Mouse (Mus musculus) small intestine, adult 10 weeks (tissue): ENCODE results near the gene Mettl27. TPM values are rescaled to one million over a fixed set of nuclear protein-coding genes. Genes with fewer than 3 reads are reported as not detected.

ENCODE experiments used
- polyA plus RNA-seq: library from polyadenylated mRNA; stranded (reverse); fragments of 350-450 nt; fragmentation: Illumina TruSeq; extraction: RNeasy Lipid Tissue Mini Kit (QIAGEN cat#74804); gene quantifications from one replicate; pipeline ENCODE4 v1.2.3, GENCODE M21; 2014; ENCODE audit warnings: low replicate concordance

Mettl27 gene
- 4.4 TPM for polyA plus RNA-seq

GRCm38 (mm10) chr5:134932179-134932902, at the start of gene Mettl27:
TSS of gene Mettl27 (plus strand) at chr5:134932368.

GRCm38 (mm10) chr5:134906633-134907032, 25.5 kb upstream of the Mettl27 start, which contains the start of gene Tmem270:
TSS of gene Tmem270 (minus strand) at chr5:134906733.

GRCm38 (mm10) chr5:134915311-134915710, 16.9 kb upstream of the Mettl27 start, which contains the start of gene Cldn13:
TSS of gene Cldn13 (minus strand) at chr5:134915526.

GRCm38 (mm10) chr5:134946857-134947255, 14.7 kb downstream of the Mettl27 start, which contains the start of gene Cldn4:
TSS of gene Cldn4 (minus strand) at chr5:134946934.

GRCm38 (mm10) chr5:134985633-134986297, 53.6 kb downstream of the Mettl27 start, which contains the start of gene Cldn3:
TSS of gene Cldn3 (plus strand) at chr5:134986214.

Other genes with a start within 250 kb of the Mettl27 start
- 0.37 TPM for gene Limk1, start 243.8 kb upstream of the Mettl27 start, polyA plus RNA-seq
- 1.1 TPM for gene Eln, start 185.0 kb upstream of the Mettl27 start, polyA plus RNA-seq
- not detected for gene Tmem270, start 25.6 kb upstream of the Mettl27 start, polyA plus RNA-seq
- not detected for gene Cldn13, start 16.8 kb upstream of the Mettl27 start, polyA plus RNA-seq
- gene Cldn4, start 14.6 kb downstream of the Mettl27 start, polyA plus RNA-seq = 1.6 TPM
- gene Cldn3, start 53.8 kb downstream of the Mettl27 start, polyA plus RNA-seq = 0.71 TPM
- 3.7 TPM for gene Abhd11, start 76.8 kb downstream of the Mettl27 start, polyA plus RNA-seq
- gene Stx1a, start 91.1 kb downstream of the Mettl27 start, polyA plus RNA-seq = not detected
- gene Dnajc30, start 131.8 kb downstream of the Mettl27 start, polyA plus RNA-seq = 7.3 TPM
- 8.2 TPM for gene Bud23, start 132.6 kb downstream of the Mettl27 start, polyA plus RNA-seq
- gene Vps37d, start 145.9 kb downstream of the Mettl27 start, polyA plus RNA-seq = not detected
- 13.9 TPM for gene Mlxipl, start 157.5 kb downstream of the Mettl27 start, polyA plus RNA-seq
- 4.8 TPM for gene Tbl2, start 217.3 kb downstream of the Mettl27 start, polyA plus RNA-seq
- 5.6 TPM for gene Bcl7b, start 235.9 kb downstream of the Mettl27 start, polyA plus RNA-seq